Comparison of ENCODE assay signal across 10 mouse cellular contexts in the genomic region with DNA sequence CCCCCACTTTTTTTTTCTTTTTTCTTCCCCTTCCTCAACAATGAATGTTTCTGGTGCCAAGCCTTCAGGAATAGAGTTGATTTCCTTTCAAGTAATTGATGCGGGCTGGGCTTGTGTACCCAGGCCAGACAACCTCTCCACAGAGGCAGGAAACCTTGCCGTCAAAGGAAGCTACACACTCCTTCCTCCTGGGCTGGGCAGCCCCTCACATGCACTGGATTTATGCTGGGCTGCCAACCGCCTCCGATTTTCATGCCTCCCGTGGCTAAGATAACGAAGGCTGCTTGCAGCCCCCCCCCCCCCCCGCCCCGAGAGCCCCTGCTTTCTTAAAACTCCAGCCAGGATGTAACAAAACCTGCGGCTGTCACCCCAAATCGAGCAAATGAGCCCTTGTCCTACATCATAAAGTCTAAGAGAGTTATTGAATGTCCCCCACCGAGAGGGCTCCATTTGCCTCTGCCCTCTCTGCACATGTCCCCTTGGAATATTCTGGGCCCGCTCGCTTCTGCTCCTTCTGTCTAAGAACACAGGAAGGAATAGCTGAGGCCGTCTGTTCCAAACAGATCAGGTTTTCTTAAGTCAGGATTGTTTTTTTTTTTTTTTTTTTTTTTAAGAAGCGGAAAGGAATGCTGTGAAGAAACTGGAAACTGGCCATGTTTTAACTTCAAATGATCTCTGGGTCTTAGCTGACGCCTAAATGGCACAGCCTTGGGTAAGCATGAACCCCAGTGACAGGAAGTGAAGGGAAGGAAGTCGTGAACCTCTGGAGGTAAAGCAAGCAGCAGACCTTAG.
DNase-seq lines count a peak whose midpoint lies in the region; ATAC-seq lines count a peak whose summit lies in the region.
"Had no signal": no experiment of that assay in that cellular context is flagged by ENCODE, and none has a peak within 500 bp of the region (broad histone marks: within the 10 kb centered on the region; RNA-seq: fewer than 3 reads in every experiment).

No protein-coding gene starts in this region.

- H3K27ac ChIP-seq in kidney, embryonic 14.5 days (ENCODE audit: low read depth, low read length): peak overlapping the region; percentile 31; the same call in 1 of the 2 replicates
- no peak overlapping the region for H3K27ac ChIP-seq in neural tube, embryonic 11.5 days (ENCODE audit: low read depth, low read length)

- H3K27me3 ChIP-seq in kidney, embryonic 14.5 days (ENCODE audit: control insufficient read depth, insufficient read depth, low read length): peaks cover 21% of the 10 kb centered on the region
- no peaks in the 10 kb centered on the region for H3K27me3 ChIP-seq in neural tube, embryonic 11.5 days (ENCODE audit: control insufficient read depth, insufficient read depth, low read length)

- peaks cover 12% of the 10 kb centered on the region for H3K4me1 ChIP-seq in kidney, embryonic 14.5 days (ENCODE audit: control insufficient read depth, insufficient read depth, low read length)
- H3K4me1 ChIP-seq in neural tube, embryonic 11.5 days (ENCODE audit: control insufficient read depth, insufficient read depth, low read length): peaks cover 25% of the 10 kb centered on the region

- H3K4me2 ChIP-seq in kidney, embryonic 14.5 days (replicated peaks; ENCODE audit: low read depth, low read length): no peak overlapping the region; the same call in 1 of the 2 replicates
- H3K4me2 ChIP-seq in neural tube, embryonic 11.5 days (ENCODE audit: low read depth): peak overlapping the region; percentile 1; the same call in 1 of the 2 replicates

- intact Hi-C loops in left cerebral cortex, postnatal 36 days (cut with DNase I): no loop called here
- intact Hi-C loops in left cerebral cortex, postnatal 25 days (cut with DNase I): no loop called here

- peak; percentile 21 for DNase-seq in adrenal gland, postnatal 14 days
- DNase-seq in adrenal gland, postnatal 4 days (ENCODE audit: low spot score in 2 of 2): no peak
- peak; percentile 14 for DNase-seq in lung, postnatal 10 days
- DNase-seq in lung, postnatal 25 days (ENCODE audit: low spot score): no peak
- DNase-seq in neural tube, embryonic 11.5 days (ENCODE audit: low spot score): peak; percentile 53
- DNase-seq in left cerebral cortex, postnatal 36 days (ENCODE audit: low spot score in 2 of 2): no peak
- no peak for DNase-seq in left cerebral cortex, postnatal 25 days (ENCODE audit: low spot score in 2 of 2)
- DNase-seq: cerebellum, adult 11 months; thymus, adult 2 months had no signal

- H3K9ac ChIP-seq in kidney, embryonic 14.5 days (ENCODE audit: low read depth, low read length): no peak overlapping the region
- H3K9ac ChIP-seq in neural tube, embryonic 11.5 days (ENCODE audit: low read length): no peak overlapping the region

- no peaks in the 10 kb centered on the region for H3K36me3 ChIP-seq in kidney, embryonic 14.5 days (ENCODE audit: control insufficient read depth, insufficient read depth, low read length)
- no peaks in the 10 kb centered on the region for H3K36me3 ChIP-seq in neural tube, embryonic 11.5 days (ENCODE audit: control insufficient read depth, insufficient read depth, low read length)

- H3K4me3 ChIP-seq in kidney, embryonic 14.5 days (ENCODE audit: low read length): no peak overlapping the region
- no peak overlapping the region for H3K4me3 ChIP-seq in neural tube, embryonic 11.5 days (ENCODE audit: low read depth, low read length)

- 5% methylated on average over 17 of the region's 17 CpGs for WGBS in kidney, embryonic 14.5 days
- WGBS in neural tube, embryonic 11.5 days: 11% methylated on average over 17 of the region's 17 CpGs

- peak; percentile 63; the same call in 1 of the 2 replicates for ATAC-seq in kidney, embryonic 14.5 days (ENCODE audit: low FRiP score, low TSS enrichment)
- ATAC-seq in neural tube, embryonic 11.5 days (ENCODE audit: insufficient read depth, low FRiP score, low TSS enrichment): no peak

- no peaks in the 10 kb centered on the region for H3K9me3 ChIP-seq in kidney, embryonic 14.5 days (ENCODE audit: control insufficient read depth, low read length)
- H3K9me3 ChIP-seq in neural tube, embryonic 11.5 days (ENCODE audit: control insufficient read depth, low read length): no peaks in the 10 kb centered on the region

Comparison
In these comparisons a context has a peak if more than half of its experiments do, and no peak if none do; other contexts are left out.
1. DNase-seq: peak in adrenal gland, postnatal 14 days (single experiment), lung, postnatal 10 days (single experiment) and neural tube, embryonic 11.5 days (single experiment); none in adrenal gland, postnatal 4 days (0 of 2), lung, postnatal 25 days (single experiment), left cerebral cortex, postnatal 36 days (0 of 2) and left cerebral cortex, postnatal 25 days (0 of 2).